Mouse (Mus musculus): Measurements from ENCODE around the gene Fnip2. TPM values are rescaled to one million over a fixed set of nuclear protein-coding genes. Genes with fewer than 3 reads are reported as not detected.

Gene Fnip2
- 1.2 and 1.3 TPM in 2 replicates for polyA plus RNA-seq (2015; fragmentation: Nextera tagmentation; extraction: Ambion mirVana)

DNA sequence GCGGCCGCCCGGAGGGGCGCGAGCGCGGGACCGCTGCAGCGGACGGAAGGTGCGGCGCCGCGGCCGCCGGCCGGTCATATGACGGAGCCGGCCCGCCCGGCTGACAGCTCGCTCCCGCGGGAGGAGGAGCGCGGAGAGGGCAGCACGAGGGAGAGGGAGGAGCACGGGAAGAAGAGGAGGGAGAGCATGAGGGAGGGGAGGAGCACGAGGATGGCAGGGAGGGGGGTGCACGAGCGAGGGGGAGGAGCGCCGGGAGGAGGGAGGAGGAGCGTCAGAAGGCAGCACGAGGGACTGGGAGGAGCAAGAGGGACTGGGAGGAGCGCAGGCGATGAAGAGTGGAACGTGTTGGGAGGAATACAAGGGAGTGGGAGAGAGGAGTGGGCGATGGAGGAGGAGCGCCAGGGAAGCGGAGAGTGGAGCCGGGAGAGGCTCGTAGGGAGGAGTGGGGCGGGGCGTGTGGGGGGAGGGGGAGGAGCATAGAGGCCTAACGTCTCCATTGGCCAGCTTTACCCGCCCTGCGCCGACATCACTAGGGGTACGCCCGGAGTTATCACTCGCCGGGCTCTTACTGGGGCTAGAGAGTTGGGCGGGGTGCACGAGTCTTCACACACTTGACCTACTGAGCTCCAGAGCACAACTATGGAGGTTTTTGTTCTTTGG, at the start of gene Fnip2:
Gene Fnip2 (minus strand): TSS at position 94 of the 660 bp plus-strand sequence.

DNA sequence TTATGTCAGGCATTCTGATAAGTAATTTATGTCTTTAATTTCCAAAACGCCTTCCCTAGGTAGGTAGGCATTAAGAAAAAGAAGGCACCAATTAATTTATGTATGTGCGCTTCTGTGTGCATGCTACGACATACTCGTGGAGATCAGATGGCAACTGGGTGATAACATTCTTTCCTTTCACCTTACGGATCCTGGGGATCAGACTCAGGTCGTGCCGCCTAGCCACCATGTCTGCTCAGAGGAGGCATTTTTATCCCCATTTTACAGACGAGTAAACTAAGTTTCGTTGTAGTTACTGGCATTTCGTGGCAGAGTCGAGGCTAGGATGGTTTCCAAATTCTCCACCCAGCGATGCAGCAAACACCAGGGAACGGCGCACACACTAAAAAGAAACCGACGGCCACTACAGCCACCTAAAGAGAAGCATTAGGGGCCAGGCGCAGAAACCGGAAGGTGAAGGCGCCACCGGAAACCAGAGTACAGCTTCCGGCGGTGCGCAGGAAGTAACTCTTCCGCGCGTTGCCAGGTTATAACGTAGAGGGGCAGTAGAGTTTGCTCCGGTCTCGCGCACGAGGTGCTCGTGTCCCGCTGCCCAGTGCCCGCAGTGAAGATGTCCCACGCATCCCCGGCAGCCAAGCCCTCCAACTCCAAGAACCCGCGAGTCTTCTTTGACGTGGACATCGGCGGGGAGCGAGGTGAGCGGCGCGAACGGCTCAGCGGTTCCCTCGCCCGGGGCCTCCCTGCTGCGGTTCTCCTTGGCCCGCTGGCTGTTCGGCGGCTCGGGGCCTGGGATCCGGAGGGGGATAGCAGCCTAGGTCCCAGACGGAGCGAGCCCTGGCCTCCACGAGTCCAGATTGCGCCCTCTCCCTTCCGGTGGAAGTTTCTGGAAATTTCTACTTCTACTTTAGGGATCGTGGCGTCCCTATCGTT, 23.5 kb upstream of the Fnip2 start, which contains the start of gene Ppid:
Gene Ppid (plus strand): TSS at position 480 of the 930 bp plus-strand sequence.

Other genes starting within 250 kb of the Fnip2 start
- gene Gm17359, start 231.1 kb downstream of the Fnip2 start, polyA plus RNA-seq (2015; fragmentation: Nextera tagmentation; extraction: Ambion mirVana), result not detected in 2 replicates
- gene Ppid, start 23.5 kb upstream of the Fnip2 start, polyA plus RNA-seq (2015; fragmentation: Nextera tagmentation; extraction: Ambion mirVana), result 57.7 and 61.4 TPM in 2 replicates
- 9.7 and 11.1 TPM in 2 replicates for gene 4930579G24Rik, start 61.3 kb upstream of the Fnip2 start, polyA plus RNA-seq (2015; fragmentation: Nextera tagmentation; extraction: Ambion mirVana)
- 160 and 187 TPM in 2 replicates for gene Etfdh, start 61.7 kb upstream of the Fnip2 start, polyA plus RNA-seq (2015; fragmentation: Nextera tagmentation; extraction: Ambion mirVana)
- gene Rxfp1, start 170.1 kb upstream of the Fnip2 start, polyA plus RNA-seq (2015; fragmentation: Nextera tagmentation; extraction: Ambion mirVana), result 0.08 and 0.10 TPM in 2 replicates